In genomic region chr13:45266287-45267064, GRCm38 (mm10) we compare ENCODE assay signal across 17 mouse cellular contexts.
A peak's percentile ranks its signal among the peaks of the same experiment; 100 is the strongest.
DNase-seq lines count a peak whose midpoint lies in the region; ATAC-seq and TF ChIP-seq lines count a peak whose summit lies in the region.
"Had no signal": no experiment of that assay in that cellular context is flagged by ENCODE, and none has a peak within 500 bp of the region (broad histone marks: within the 10 kb centered on the region; RNA-seq: fewer than 3 reads in every experiment).

No protein-coding gene starts in this region.

- peak; percentile 56 for ATAC-seq in intestine, postnatal 0 days
- ATAC-seq in intestine, embryonic 15.5 days = no peak
- ATAC-seq: forebrain, embryonic 14.5 days; hindbrain, embryonic 16.5 days; midbrain, embryonic 13.5 days had no signal

- H3K4me2 ChIP-seq in intestine, postnatal 0 days (replicated peaks; ENCODE audit: low read depth) = no peak overlapping the region
- H3K4me2 ChIP-seq in intestine, embryonic 15.5 days (replicated peaks) = no peak overlapping the region
- H3K4me2 ChIP-seq: limb, embryonic 12.5 days; lung, embryonic 15.5 days; midbrain, embryonic 13.5 days had no signal

- H3K9ac ChIP-seq in intestine, postnatal 0 days (ENCODE audit: low read depth, low read length) = no peak overlapping the region
- no peak overlapping the region for H3K9ac ChIP-seq in intestine, embryonic 15.5 days
- H3K9ac ChIP-seq: limb, embryonic 12.5 days; lung, embryonic 15.5 days; midbrain, embryonic 13.5 days had no signal

- H3K9me3 ChIP-seq in intestine, postnatal 0 days (ENCODE audit: control insufficient read depth) = no peaks in the 10 kb centered on the region
- H3K9me3 ChIP-seq in intestine, embryonic 15.5 days = no peaks in the 10 kb centered on the region
- H3K9me3 ChIP-seq: limb, embryonic 12.5 days; lung, embryonic 15.5 days; midbrain, embryonic 13.5 days had no signal

- H3K36me3 ChIP-seq in intestine, postnatal 0 days (ENCODE audit: control insufficient read depth, insufficient read depth) = no peaks in the 10 kb centered on the region
- no peaks in the 10 kb centered on the region for H3K36me3 ChIP-seq in intestine, embryonic 15.5 days
- no peaks in the 10 kb centered on the region for H3K36me3 ChIP-seq in splenic B cell, adult 2 months (ENCODE audit: control insufficient read depth, insufficient read depth, low read length, poor library complexity, severe bottlenecking)
- H3K36me3 ChIP-seq: limb, embryonic 12.5 days; lung, embryonic 15.5 days; midbrain, embryonic 13.5 days had no signal

- DNase-seq in adrenal gland, postnatal 10 days = peak; percentile 17
- no peak for DNase-seq in adrenal gland, postnatal 25 days
- peak; percentile 28 for DNase-seq in lung, postnatal 36 days
- DNase-seq in lung, postnatal 10 days = no peak
- peak; percentile 39 for DNase-seq in splenic B cell, adult 2 months (ENCODE audit: low read depth, low spot score)
- DNase-seq in ovary, postnatal 10 days (ENCODE audit: low spot score) = no peak
- DNase-seq: adrenal gland, adult 8-10 months; cerebellum, postnatal 36 days; kidney, postnatal 25 days; thymus, postnatal 36 days had no signal

- H3K4me3 ChIP-seq in intestine, postnatal 0 days (ENCODE audit: low read depth, low read length) = no peak overlapping the region
- H3K4me3 ChIP-seq in intestine, embryonic 15.5 days (replicated peaks) = no peak overlapping the region
- H3K4me3 ChIP-seq: limb, embryonic 12.5 days; lung, embryonic 15.5 days; midbrain, embryonic 13.5 days had no signal

- TF ChIP-seq CTCF in intestine, postnatal 0 days (IDR thresholded peaks at IDR 0.05; ENCODE audit: low read depth) = no peak

- no peaks in the 10 kb centered on the region for H3K4me1 ChIP-seq in intestine, postnatal 0 days (replicated peaks; ENCODE audit: control insufficient read depth, insufficient read depth, low read length)
- no peaks in the 10 kb centered on the region for H3K4me1 ChIP-seq in intestine, embryonic 15.5 days (replicated peaks)
- H3K4me1 ChIP-seq: limb, embryonic 12.5 days; lung, embryonic 15.5 days; midbrain, embryonic 13.5 days had no signal

- WGBS in intestine, postnatal 0 days = 61% methylated on average over 6 of the region's 6 CpGs
- 60% methylated on average over 6 of the region's 6 CpGs for WGBS in intestine, embryonic 15.5 days

- H3K27me3 ChIP-seq in intestine, postnatal 0 days (replicated peaks; ENCODE audit: control insufficient read depth, insufficient read depth, low read length) = no peaks in the 10 kb centered on the region
- H3K27me3 ChIP-seq in intestine, embryonic 15.5 days (replicated peaks) = no peaks in the 10 kb centered on the region
- no peaks in the 10 kb centered on the region for H3K27me3 ChIP-seq in splenic B cell, adult 2 months (ENCODE audit: control insufficient read depth, insufficient read depth, low read length, poor library complexity, severe bottlenecking)
- H3K27me3 ChIP-seq: limb, embryonic 12.5 days; lung, embryonic 15.5 days; midbrain, embryonic 13.5 days had no signal

- no peak overlapping the region for H3K27ac ChIP-seq in intestine, postnatal 0 days (ENCODE audit: low read depth, low read length)
- no peak overlapping the region for H3K27ac ChIP-seq in intestine, embryonic 15.5 days
- H3K27ac ChIP-seq: limb, embryonic 12.5 days; lung, embryonic 15.5 days; midbrain, embryonic 13.5 days had no signal

Comparison
In these comparisons a context has a peak if more than half of its experiments do, and no peak if none do; other contexts are left out.
1. DNase-seq: peak in adrenal gland, postnatal 10 days (single experiment), lung, postnatal 36 days (single experiment) and splenic B cell, adult 2 months (single experiment); none in adrenal gland, postnatal 25 days (single experiment), lung, postnatal 10 days (single experiment) and ovary, postnatal 10 days (single experiment).